Mouse (Mus musculus) forebrain, embryonic 13.5 days (tissue): Measurements from ENCODE around the gene Klri2. TPM values are rescaled to one million over a fixed set of nuclear protein-coding genes. Genes with fewer than 3 reads are reported as not detected.

ENCODE experiments used
- ATAC-seq: fragments of 200-750 bp; cut with Nextera tagmentation; 2 replicates; pipeline ENCODE4 v1.8.0; 2017
- H3K27ac ChIP-seq: fragments of 300-500 bp; sonication (generic); 2 replicates; pipeline ENCODE4 v1.5.1; 2015; ENCODE audit warnings: inconsistent platforms, mild to moderate bottlenecking, moderate library complexity
- H3K27me3 ChIP-seq: fragments of 300-500 bp; sonication (generic); 2 replicates; pipeline ENCODE4 v1.6.1; 2015; ENCODE audit warnings: mild to moderate bottlenecking, inconsistent platforms
- H3K36me3 ChIP-seq: fragments of 300-500 bp; sonication (generic); 2 replicates; pipeline ENCODE4 v1.6.1; 2015; ENCODE audit warnings: mild to moderate bottlenecking, inconsistent platforms; ENCODE audit not compliant: poor library complexity, severe bottlenecking
- H3K4me1 ChIP-seq: fragments of 300-500 bp; sonication (generic); 2 replicates; pipeline ENCODE4 v1.6.1; 2015; ENCODE audit warnings: inconsistent platforms
- H3K4me2 ChIP-seq: fragments of 300-500 bp; sonication (generic); 2 replicates; pipeline ENCODE4 v1.6.1; 2015; ENCODE audit warnings: inconsistent platforms, mild to moderate bottlenecking, moderate library complexity
- H3K4me3 ChIP-seq: fragments of 300-500 bp; sonication (generic); 2 replicates; pipeline ENCODE4 v1.5.1; 2015; ENCODE audit warnings: mild to moderate bottlenecking, inconsistent platforms
- H3K9ac ChIP-seq: fragments of 300-500 bp; sonication (generic); 2 replicates; pipeline ENCODE4 v1.6.1; 2015; ENCODE audit warnings: mild to moderate bottlenecking, inconsistent platforms
- H3K9me3 ChIP-seq: fragments of 300-500 bp; sonication (generic); replicated peaks from 2 replicates; pipeline ENCODE4 v1.6.1; 2016; ENCODE audit warnings: inconsistent platforms
- WGBS: fragments of 180-500 bp; shearing (Covaris S2); methylation state at CpG from one replicate; pipeline ENCODE4 v1.1.7; 2015; 5-methylcytosine and 5-hydroxymethylcytosine counted together
- microRNA-seq: library from miRNA; unstranded; fragments of <30 nt; microRNA quantifications from one replicate; pipeline ENCODE4, GENCODE M21; 2016
- polyA plus RNA-seq: library from polyadenylated mRNA; unstranded; fragments of >200 nt; fragmentation: Nextera tagmentation; extraction: Ambion mirVana; gene quantifications from 2 replicates; pipeline ENCODE4 v1.2.1, GENCODE M21; 2015

Klri2 gene
- polyA plus RNA-seq, 1 experiment from 2014 or later: not detected

- Histone ChIP-seq H3K4me3 (no peak overlapping the region), H3K27me3 (no peaks in the 10 kb centered on the region), H3K36me3 (no peaks in the 10 kb centered on the region), H3K27ac (no peak overlapping the region), H3K4me1 (no peaks in the 10 kb centered on the region), H3K9ac (no peak overlapping the region), H3K4me2 (no peak overlapping the region), H3K9me3 (no peaks in the 10 kb centered on the region)
- 92% methylated on average over 1 of the region's 1 CpGs for WGBS
- no peak for ATAC-seq
Measured at GRCm38 (mm10) chr6:129680379-129680778, 59.9 kb downstream of the Klri2 start.

Small RNA genes lying within 50 kb of the gene (microRNA-seq; reads per million reads assigned to microRNA genes)
- not detected for gene Mir680-1

Other genes with a start within 250 kb of the Klri2 start
- gene Olr1, start 233.3 kb downstream of the Klri2 start, polyA plus RNA-seq: not detected in 2 replicates
- gene Tmem52b, start 227.9 kb downstream of the Klri2 start, polyA plus RNA-seq: not detected in 2 replicates
- 125 and 126 TPM in 2 replicates for gene Gabarapl1, start 207.3 kb downstream of the Klri2 start, polyA plus RNA-seq
- gene Klre1, start 162.6 kb downstream of the Klri2 start, polyA plus RNA-seq: not detected in 2 replicates
- not detected in 2 replicates for gene Klrd1, start 148.7 kb downstream of the Klri2 start, polyA plus RNA-seq
- 0.14 and 0.18 TPM in 2 replicates for gene Klrk1, start 116.6 kb downstream of the Klri2 start, polyA plus RNA-seq
- gene Klrc3, start 97.1 kb downstream of the Klri2 start, polyA plus RNA-seq: not detected in 2 replicates
- gene Klrc2, start 79.8 kb downstream of the Klri2 start, polyA plus RNA-seq: not detected in 2 replicates
- not detected in 2 replicates for gene Klrc1, start 61.5 kb downstream of the Klri2 start, polyA plus RNA-seq
- gene Klri1, start 23.4 kb downstream of the Klri2 start, polyA plus RNA-seq: not detected in 2 replicates
- gene Gm156, start 43.8 kb upstream of the Klri2 start, polyA plus RNA-seq: not detected in 2 replicates
- not detected in 2 replicates for gene Gm17631, start 122.2 kb upstream of the Klri2 start, polyA plus RNA-seq
- gene Klra17, start 136.2 kb upstream of the Klri2 start, polyA plus RNA-seq: not detected in 2 replicates
- not detected in 2 replicates for gene Klra5, start 177.2 kb upstream of the Klri2 start, polyA plus RNA-seq